In genomic region chr17:29789715-29790114, GRCm38 (mm10) we compare ENCODE assay signal across 10 mouse cellular contexts.
DNase-seq lines count a peak whose midpoint lies in the region; ATAC-seq and TF ChIP-seq lines count a peak whose summit lies in the region.
"Had no signal": no experiment of that assay in that cellular context is flagged by ENCODE, and none has a peak within 500 bp of the region (broad histone marks: within the 10 kb centered on the region; RNA-seq: fewer than 3 reads in every experiment).

No protein-coding gene starts in this region.

- 0 out of 2 replicates have a peak overlapping the region, but pooled peaks have one; percentile 5 for H3K4me2 ChIP-seq in forebrain, postnatal 0 days (ENCODE audit: low read depth)
- H3K4me2 ChIP-seq: hindbrain, embryonic 15.5 days had no signal

- 70% methylated on average over 9 of the region's 9 CpGs for WGBS in forebrain, postnatal 0 days

- H3K27me3 ChIP-seq in forebrain, postnatal 0 days (ENCODE audit: insufficient read depth, low read length), result no peaks in the 10 kb centered on the region
- H3K27me3 ChIP-seq: hindbrain, embryonic 15.5 days had no signal

- H3K36me3 ChIP-seq in forebrain, postnatal 0 days (ENCODE audit: insufficient read depth), result no peaks in the 10 kb centered on the region
- H3K36me3 ChIP-seq: hindbrain, embryonic 15.5 days had no signal

- H3K4me3 ChIP-seq in layer of hippocampus, adult 2 months, result no peak overlapping the region
- no peak overlapping the region for H3K4me3 ChIP-seq in forebrain, postnatal 0 days (ENCODE audit: low read depth, low read length)
- H3K4me3 ChIP-seq: hindbrain, embryonic 15.5 days had no signal

- H3K4me1 ChIP-seq in forebrain, postnatal 0 days (ENCODE audit: insufficient read depth), result peaks cover 4% of the 10 kb centered on the region; the same call in 1 of the 2 replicates

- no peak for ATAC-seq in CD4-positive, CD25-positive, alpha-beta regulatory T cell, adult 4 months
- ATAC-seq in forebrain, postnatal 0 days, result no peak

- no peak overlapping the region for H3K9ac ChIP-seq in forebrain, postnatal 0 days
- H3K9ac ChIP-seq: hindbrain, embryonic 15.5 days had no signal

- peak; percentile 68 for TF ChIP-seq CTCF in layer of hippocampus, adult 2 months (conservative IDR thresholded peaks at IDR 0.05)
- TF ChIP-seq CTCF in forebrain, postnatal 0 days (IDR thresholded peaks at IDR 0.05; ENCODE audit: low read depth), result peak; percentile 63

- no peak overlapping the region; the same call in 1 of the 2 replicates for H3K27ac ChIP-seq in layer of hippocampus, adult 2 months
- peak overlapping the region; percentile 45; the same call in 1 of the 2 replicates for H3K27ac ChIP-seq in forebrain, postnatal 0 days (ENCODE audit: low read depth, low read length)

- DNase-seq in CD4-positive, CD25-positive, alpha-beta regulatory T cell, adult 2 months (ENCODE audit: low read depth, low spot score), result peak; percentile 50
- DNase-seq in layer of hippocampus, adult 2 months (ENCODE audit: low spot score in 2 of 2), result no peak
- no peak for DNase-seq in layer of hippocampus, adult 11-12 months (ENCODE audit: low spot score)
- DNase-seq in ES-CJ7 (ENCODE audit: low read depth, low spot score), result peak; percentile 89
- no peak for DNase-seq in forebrain, postnatal 0 days
- DNase-seq in MN1 (ENCODE audit: low spot score), result no peak
- DNase-seq in left cerebral cortex, adult 18-20 months (ENCODE audit: low spot score in 2 of 2), result no peak
- DNase-seq: layer of hippocampus, postnatal 36 days had no signal

- H3K9me3 ChIP-seq in forebrain, postnatal 0 days (ENCODE audit: low read length), result no peaks in the 10 kb centered on the region
- H3K9me3 ChIP-seq: hindbrain, embryonic 15.5 days had no signal

Comparison
In these comparisons a context has a peak if more than half of its experiments do, and no peak if none do; other contexts are left out.
1. DNase-seq: peak in CD4-positive, CD25-positive, alpha-beta regulatory T cell, adult 2 months (single experiment) and ES-CJ7 (single experiment); none in layer of hippocampus, adult 2 months (0 of 2), layer of hippocampus, adult 11-12 months (single experiment), forebrain, postnatal 0 days (single experiment), MN1 (single experiment) and left cerebral cortex, adult 18-20 months (0 of 2).